Mouse (Mus musculus): ENCODE results near the gene Arg2. TPM values are rescaled to one million over a fixed set of nuclear protein-coding genes. Genes with fewer than 3 reads are reported as not detected.
A peak's percentile ranks its signal among the peaks of the same experiment; 100 is the strongest.

Gene Arg2
- 19.1 and 24.8 TPM in 2 replicates for polyA plus RNA-seq (2015; fragmentation: Nextera tagmentation; extraction: Ambion mirVana)

GRCm38 (mm10) chr12:79130299-79131177, at the start of gene Arg2:
Arg2 (plus strand) TSS chr12:79130777.
- no peak for TF ChIP-seq EP300 (IDR thresholded peaks at IDR 0.05)
- no peak for TF ChIP-seq CTCF (IDR thresholded peaks at IDR 0.05)
- H3K4me2 ChIP-seq (replicated peaks; ENCODE audit: low read depth, low read length), result peak within 1 kb of the TSS; percentile 61

GRCm38 (mm10) chr12:79089182-79089812, 41.3 kb upstream of the Arg2 start, which contains the start of gene Pigh:
Pigh (minus strand) TSS chr12:79089651.
- DNase-seq (ENCODE audit: low spot score), result peak; percentile 93
- Histone ChIP-seq H3K9ac (replicated peaks; ENCODE audit: low read depth) (peak within 1 kb of the TSS; percentile 75), H3K9me3 (ENCODE audit: low read length) (no peaks in the 10 kb centered on the region), H3K4me1 (ENCODE audit: insufficient read depth, low read depth, low read length) (no peaks in the 10 kb centered on the region), H3K4me2 (replicated peaks; ENCODE audit: low read depth, low read length) (peak within 1 kb of the TSS; percentile 89), H3K27ac (ENCODE audit: low read length) (no peak within 1 kb of the TSS), H3K4me3 (ENCODE audit: low read depth, low read length) (peak within 1 kb of the TSS; percentile 75), H3K36me3 (ENCODE audit: insufficient read depth, low read length) (no peaks in the 10 kb centered on the region), H3K27me3 (replicated peaks; ENCODE audit: insufficient read depth, low read length) (no peaks in the 10 kb centered on the region)
- WGBS, result under 1% methylated on average over 44 of the region's 53 CpGs
- ATAC-seq, result peak; percentile 96
- TF ChIP-seq CTCF (IDR thresholded peaks at IDR 0.05), result no peak; the same call in 1 of the 2 replicates
- TF ChIP-seq EP300 (IDR thresholded peaks at IDR 0.05), result no peak

More at GRCm38 (mm10) chr12:79130299-79131177, at the start of gene Arg2:
- Histone ChIP-seq H3K36me3 (ENCODE audit: insufficient read depth, low read length) (no peaks in the 10 kb centered on the region), H3K4me3 (ENCODE audit: low read depth, low read length) (peak within 1 kb of the TSS; percentile 39), H3K4me1 (ENCODE audit: insufficient read depth, low read depth, low read length) (no peaks in the 10 kb centered on the region), H3K27ac (ENCODE audit: low read length) (no peak within 1 kb of the TSS), H3K27me3 (replicated peaks; ENCODE audit: insufficient read depth, low read length) (peaks cover 13% of the 10 kb centered on the region; the same call in 1 of the 2 replicates), H3K9me3 (ENCODE audit: low read length) (no peaks in the 10 kb centered on the region), H3K9ac (replicated peaks; ENCODE audit: low read depth) (no peak within 1 kb of the TSS)
- under 1% methylated on average over 47 of the region's 47 CpGs for WGBS
- peak; percentile 94 for ATAC-seq
- DNase-seq (ENCODE audit: low spot score), result peak; percentile 89

- H3K36me3 ChIP-seq (ENCODE audit: insufficient read depth, low read length), result no peaks in the 10 kb centered on the region
- no peak overlapping the region for H3K4me3 ChIP-seq (ENCODE audit: low read depth, low read length)
- TF ChIP-seq EP300 (IDR thresholded peaks at IDR 0.05) (no peak), CTCF (IDR thresholded peaks at IDR 0.05) (peak; percentile 77)
- no peak overlapping the region for H3K27ac ChIP-seq (ENCODE audit: low read length)
- 0 out of 2 replicates have a peak, but pooled peaks cover 3% of the 10 kb centered on the region for H3K4me1 ChIP-seq (ENCODE audit: insufficient read depth, low read depth, low read length)
- H3K9ac ChIP-seq (replicated peaks; ENCODE audit: low read depth), result no peak overlapping the region
- no peaks in the 10 kb centered on the region for H3K9me3 ChIP-seq (ENCODE audit: low read length)
- WGBS, result 13% methylated on average over 4 of the region's 4 CpGs
- ATAC-seq, result peak; percentile 58
- no peaks in the 10 kb centered on the region for H3K27me3 ChIP-seq (replicated peaks; ENCODE audit: insufficient read depth, low read length)
- DNase-seq (ENCODE audit: low spot score), result peak; percentile 71
- no peak overlapping the region for H3K4me2 ChIP-seq (replicated peaks; ENCODE audit: low read depth, low read length)
Measured at GRCm38 (mm10) chr12:79092569-79092968, 38.0 kb upstream of the Arg2 start.

GRCm38 (mm10) chr12:79097106-79097752, 33.3 kb upstream of the Arg2 start:
- Histone ChIP-seq H3K4me3 (ENCODE audit: low read depth, low read length) (no peak overlapping the region), H3K4me1 (ENCODE audit: insufficient read depth, low read depth, low read length) (0 out of 2 replicates have a peak, but pooled peaks cover 3% of the 10 kb centered on the region), H3K9me3 (ENCODE audit: low read length) (no peaks in the 10 kb centered on the region), H3K27ac (ENCODE audit: low read length) (no peak overlapping the region), H3K4me2 (replicated peaks; ENCODE audit: low read depth, low read length) (no peak overlapping the region), H3K9ac (replicated peaks; ENCODE audit: low read depth) (no peak overlapping the region), H3K27me3 (replicated peaks; ENCODE audit: insufficient read depth, low read length) (no peaks in the 10 kb centered on the region), H3K36me3 (ENCODE audit: insufficient read depth, low read length) (no peaks in the 10 kb centered on the region)
- no peak for ATAC-seq
- 29% methylated on average over 3 of the region's 3 CpGs for WGBS
- no peak for TF ChIP-seq EP300 (IDR thresholded peaks at IDR 0.05)
- TF ChIP-seq CTCF (IDR thresholded peaks at IDR 0.05), result peak; percentile 84
- peak; percentile 75 for DNase-seq (ENCODE audit: low spot score)

GRCm38 (mm10) chr12:79103773-79104172, 26.8 kb upstream of the Arg2 start:
- no peaks in the 10 kb centered on the region for H3K4me1 ChIP-seq (ENCODE audit: insufficient read depth, low read depth, low read length)
- H3K27ac ChIP-seq (ENCODE audit: low read length), result peak overlapping the region; percentile 43; the same call in 1 of the 2 replicates
- H3K9me3 ChIP-seq (ENCODE audit: low read length), result no peaks in the 10 kb centered on the region
- DNase-seq (ENCODE audit: low spot score), result peak; percentile 88
- WGBS, result 49% methylated on average over 3 of the region's 3 CpGs
- H3K4me2 ChIP-seq (replicated peaks; ENCODE audit: low read depth, low read length), result no peak overlapping the region
- no peaks in the 10 kb centered on the region for H3K27me3 ChIP-seq (replicated peaks; ENCODE audit: insufficient read depth, low read length)
- H3K9ac ChIP-seq (replicated peaks; ENCODE audit: low read depth), result no peak overlapping the region
- ATAC-seq, result peak; percentile 93
- H3K4me3 ChIP-seq (ENCODE audit: low read depth, low read length), result no peak overlapping the region
- peak; percentile 96 for TF ChIP-seq EP300 (IDR thresholded peaks at IDR 0.05)
- no peak for TF ChIP-seq CTCF (IDR thresholded peaks at IDR 0.05)
- no peaks in the 10 kb centered on the region for H3K36me3 ChIP-seq (ENCODE audit: insufficient read depth, low read length)

All from lung, postnatal 0 days (tissue).